Comparison of ENCODE assay signal across 9 mouse cellular contexts in the genomic region with DNA sequence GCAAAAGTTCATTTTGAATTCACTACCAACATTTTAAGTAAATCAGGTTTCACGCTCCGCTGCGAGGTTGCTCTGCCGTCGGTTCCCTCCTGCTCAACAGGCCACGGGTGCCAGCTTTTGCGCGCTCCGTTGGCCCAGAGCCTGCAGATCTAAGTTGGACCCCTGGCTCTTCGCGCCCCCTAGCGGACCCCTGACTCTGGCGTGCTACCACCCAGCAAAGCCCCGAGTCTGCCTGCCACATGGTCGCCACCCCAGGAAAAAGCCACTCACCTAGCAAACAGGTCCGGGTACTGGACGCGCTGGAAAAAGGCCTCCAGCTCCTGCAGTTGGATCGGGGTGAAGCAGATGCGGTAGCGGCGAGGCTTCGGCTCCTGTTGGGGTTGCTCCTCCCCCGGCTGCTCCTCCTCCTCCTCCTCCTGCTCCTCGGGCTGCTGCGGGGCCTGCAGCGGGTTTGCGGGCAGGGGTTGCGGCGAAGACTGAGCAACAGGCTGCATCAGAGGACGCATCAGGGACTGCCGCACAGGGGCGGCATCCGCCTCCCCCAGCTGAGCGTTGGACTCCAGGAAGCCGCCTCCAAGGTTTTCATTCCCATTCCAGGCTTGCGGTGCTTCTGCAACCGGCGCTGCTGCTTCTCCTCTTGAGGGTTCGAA. TPM values are rescaled to one million over a fixed set of nuclear protein-coding genes. Genes with fewer than 3 reads are reported as not detected.
A peak's percentile ranks its signal among the peaks of the same experiment; 100 is the strongest.
DNase-seq lines count a peak whose midpoint lies in the region; ATAC-seq and TF ChIP-seq lines count a peak whose summit lies in the region.
"Had no signal": no experiment of that assay in that cellular context is flagged by ENCODE, and none has a peak within 500 bp of the region (broad histone marks: within the 10 kb centered on the region; RNA-seq: fewer than 3 reads in every experiment).

No protein-coding gene starts in this region.

- TF ChIP-seq POLR2A in thymus, adult 2 months (IDR thresholded peaks at IDR 0.05; ENCODE audit: control insufficient read depth, extremely low read depth, insufficient read depth, low read length, poor library complexity) = no peak

- 15% methylated on average over 38 of the region's 40 CpGs for WGBS in midbrain, embryonic 12.5 days
- WGBS in thymus, adult 2 months = 1% methylated on average over 35 of the region's 40 CpGs

- H3K36me3 ChIP-seq in midbrain, embryonic 12.5 days = no peaks in the 10 kb centered on the region
- H3K36me3 ChIP-seq in thymus, adult 2 months (ENCODE audit: control insufficient read depth, insufficient read depth, low read length) = no peaks in the 10 kb centered on the region

- intact Hi-C loops in left cerebral cortex, postnatal 4 days (cut with DNase I) = no loop called here
- intact Hi-C loops in left cerebral cortex, postnatal 25 days (cut with DNase I) = no loop called here

- H3K9me3 ChIP-seq in midbrain, embryonic 12.5 days = no peaks in the 10 kb centered on the region

- H3K4me2 ChIP-seq in midbrain, embryonic 12.5 days (replicated peaks) = 0 out of 2 replicates have a peak overlapping the region, but pooled peaks have one; percentile 11

- 0 out of 2 replicates have a peak overlapping the region, but pooled peaks have one; percentile 7 for H3K4me3 ChIP-seq in midbrain, embryonic 12.5 days
- H3K4me3 ChIP-seq in thymus, adult 2 months (ENCODE audit: control insufficient read depth, insufficient read depth, low read length) = no peak overlapping the region

- peak; percentile 57; the same call in 1 of the 2 replicates for TF ChIP-seq CTCF in thymus, adult 2 months (IDR thresholded peaks at IDR 0.05; ENCODE audit: borderline replicate concordance, control insufficient read depth, extremely low read depth, insufficient read depth, low read length, poor library complexity)

- H3K27ac ChIP-seq in midbrain, embryonic 12.5 days (replicated peaks) = no peak overlapping the region
- H3K27ac ChIP-seq in thymus, adult 2 months (ENCODE audit: control insufficient read depth, insufficient read depth, low read length) = no peak overlapping the region

- H3K4me1 ChIP-seq in midbrain, embryonic 12.5 days = no peaks in the 10 kb centered on the region
- H3K4me1 ChIP-seq in thymus, adult 2 months (replicated peaks; ENCODE audit: control insufficient read depth, insufficient read depth, low read length) = peaks cover 7% of the 10 kb centered on the region; the same call in 1 of the 2 replicates

- DNase-seq in left cerebral cortex, postnatal 4 days = peak; percentile 76
- no peak for DNase-seq in left cerebral cortex, postnatal 25 days (ENCODE audit: low spot score in 2 of 2)
- DNase-seq in adrenal gland, postnatal 25 days = peak; percentile 10
- peak; percentile 22 to 54 for DNase-seq in kidney, postnatal 36 days
- DNase-seq in thymus, adult 2 months = peak; percentile 67
- DNase-seq in urinary bladder, adult 2 months (ENCODE audit: low spot score) = no peak

- H3K27me3 ChIP-seq in midbrain, embryonic 12.5 days = peaks cover 89% of the 10 kb centered on the region
- no peaks in the 10 kb centered on the region; the same call in 1 of the 2 replicates for H3K27me3 ChIP-seq in thymus, adult 2 months (ENCODE audit: control insufficient read depth, insufficient read depth, low read length)

- ATAC-seq in granulocyte monocyte progenitor cell, adult 5-6 weeks (replicated peaks; ENCODE audit: poor library complexity, severe bottlenecking) = peak; percentile 94
- peak; percentile 73 for ATAC-seq in midbrain, embryonic 12.5 days (ENCODE audit: low FRiP score, low read depth)

- no peak overlapping the region for H3K9ac ChIP-seq in midbrain, embryonic 12.5 days (replicated peaks)

RNA-seq across cellular contexts. Expression of gene Esx1, which starts 3.7 kb away (rescaled TPM):
- not detected for total RNA-seq in left cerebral cortex, postnatal 4 days (2021)
- total RNA-seq in left cerebral cortex, postnatal 25 days (2021) = not detected
- total RNA-seq in adrenal gland, postnatal 25 days (2021) = not detected in 2 replicates
- total RNA-seq in granulocyte monocyte progenitor cell, adult 5-6 weeks (2014; fragmentation: Nextera tagmentation) = not detected in 2 replicates
- not detected in 2 replicates for total RNA-seq in granulocyte monocyte progenitor cell, adult 5-6 weeks (2017)
- polyA plus RNA-seq in midbrain, embryonic 12.5 days (2016; fragmentation: Nextera tagmentation; extraction: Ambion mirVana) = not detected in 2 replicates
- 0.10 TPM in 1 of 2 replicates, not detected in the other for polyA plus RNA-seq in thymus, adult 2 months (2012; rRNA removed)
- not detected in 2 replicates for polyA plus RNA-seq in urinary bladder, adult 2 months (2012; rRNA removed)
- polyA plus RNA-seq: cortical plate, adult 2 months had no signal

Comparison
In these comparisons a context has a peak if more than half of its experiments do, and no peak if none do; other contexts are left out.
1. DNase-seq: peak in left cerebral cortex, postnatal 4 days (single experiment), adrenal gland, postnatal 25 days (single experiment), kidney, postnatal 36 days (2 of 2) and thymus, adult 2 months (single experiment); none in left cerebral cortex, postnatal 25 days (0 of 2) and urinary bladder, adult 2 months (single experiment).